Mouse (Mus musculus): ENCODE results near the gene Nsun7. TPM values are rescaled to one million over a fixed set of nuclear protein-coding genes. Genes with fewer than 3 reads are reported as not detected.
A peak's percentile ranks its signal among the peaks of the same experiment; 100 is the strongest.
"Not testable (repeated sequence)": the region's sequence is repeated elsewhere in the genome, so short reads cannot be mapped to it uniquely, and the experiment has no call there.

Nsun7 gene
- polyA plus RNA-seq, 1 experiment from 2014 or later = 0.26 TPM

DNA sequence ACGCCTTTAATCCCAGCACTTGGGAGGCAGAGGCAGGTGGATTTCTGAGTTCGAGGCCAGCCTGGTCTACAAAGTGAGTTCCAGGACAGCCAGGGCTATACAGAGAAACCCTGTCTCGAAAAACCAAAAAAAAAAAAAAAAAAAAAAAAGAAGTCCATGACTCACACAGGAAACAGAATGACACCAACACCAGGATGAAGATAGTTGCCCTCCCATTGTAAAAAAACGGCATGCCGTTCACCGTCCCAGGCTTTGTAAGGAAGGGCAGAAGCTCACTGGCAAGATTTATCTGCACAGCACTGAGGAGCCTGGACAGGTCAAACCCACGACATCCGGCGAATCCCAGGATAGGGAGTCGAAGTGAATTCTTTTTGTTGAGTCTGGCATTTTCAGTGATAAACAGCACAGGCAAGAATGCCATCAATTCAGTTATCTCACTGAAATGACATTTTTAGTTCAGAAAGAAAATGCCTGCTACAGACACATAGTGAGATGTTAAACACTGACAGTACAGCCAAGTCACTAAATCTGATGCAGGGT lies 13.7 kb upstream of the Nsun7 start:
- no peaks in the 10 kb centered on the region for H3K36me3 ChIP-seq
- no peak overlapping the region for H3K4me3 ChIP-seq
- no peaks in the 10 kb centered on the region for H3K9me3 ChIP-seq (replicated peaks)
- H3K4me1 ChIP-seq = peaks cover 18% of the 10 kb centered on the region
- WGBS = 93% methylated on average over 9 of the region's 10 CpGs
- no peak for DNase-seq (ENCODE audit: low spot score)
- no peak overlapping the region for H3K27ac ChIP-seq (replicated peaks)
- no peaks in the 10 kb centered on the region for H3K27me3 ChIP-seq (ENCODE audit: low read depth, poor library complexity, severe bottlenecking)

DNA sequence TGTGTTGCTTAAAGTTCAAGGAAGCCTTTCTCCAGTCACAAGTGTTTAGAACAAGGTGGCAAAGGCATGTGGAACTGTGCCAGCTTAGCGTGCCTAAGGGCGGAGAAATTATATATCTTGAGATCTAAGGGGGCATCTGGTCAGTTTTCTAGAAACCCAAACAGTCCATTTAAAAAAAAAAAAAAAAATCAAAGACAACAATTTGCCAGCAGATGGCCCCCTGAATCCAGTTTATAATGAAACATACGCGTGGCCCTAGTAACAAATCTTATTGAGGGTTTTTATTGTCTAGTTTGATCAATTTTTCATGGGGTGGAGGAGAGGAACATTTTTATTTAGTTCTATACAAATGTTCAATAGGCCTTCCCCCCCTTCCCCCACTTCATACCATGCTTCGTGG lies 6.5 kb upstream of the Nsun7 start:
- Histone ChIP-seq H3K4me1 (no peaks in the 10 kb centered on the region), H3K4me3 (no peak overlapping the region), H3K27ac (replicated peaks) (no peak overlapping the region), H3K36me3 (no peaks in the 10 kb centered on the region), H3K27me3 (ENCODE audit: low read depth, poor library complexity, severe bottlenecking) (no peaks in the 10 kb centered on the region), H3K9me3 (replicated peaks) (no peaks in the 10 kb centered on the region)
- 80% methylated on average over 5 of the region's 5 CpGs for WGBS
- DNase-seq (ENCODE audit: low spot score) = no peak

DNA sequence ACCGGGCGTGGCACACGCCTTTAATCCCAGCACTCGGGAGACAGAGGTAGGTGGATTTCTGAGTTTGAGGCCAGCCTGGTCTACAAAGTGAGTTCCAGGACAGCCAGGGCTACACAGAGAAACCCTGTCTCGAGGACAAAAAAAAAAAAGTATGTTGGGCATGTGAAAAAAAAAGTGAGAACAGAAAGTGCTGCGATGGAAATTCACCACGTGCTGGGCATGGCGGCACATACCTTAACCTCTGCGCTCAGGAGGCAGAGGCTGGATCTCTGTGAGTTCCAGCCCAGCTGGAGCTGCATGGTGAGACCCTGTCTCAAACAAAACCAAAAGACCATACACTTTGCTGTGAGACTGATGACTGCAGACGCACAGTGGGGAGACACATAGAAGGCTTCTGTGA lies 4.7 kb upstream of the Nsun7 start:
- H3K36me3 ChIP-seq = no peaks in the 10 kb centered on the region
- 86% methylated on average over 10 of the region's 10 CpGs for WGBS
- no peak overlapping the region for H3K4me3 ChIP-seq
- H3K27ac ChIP-seq (replicated peaks) = no peak overlapping the region
- H3K4me1 ChIP-seq = peaks cover 14% of the 10 kb centered on the region
- H3K9me3 ChIP-seq (replicated peaks) = no peaks in the 10 kb centered on the region
- no peak for DNase-seq (ENCODE audit: low spot score)
- peaks cover 5% of the 10 kb centered on the region; the same call in 1 of the 2 replicates for H3K27me3 ChIP-seq (ENCODE audit: low read depth, poor library complexity, severe bottlenecking)

DNA sequence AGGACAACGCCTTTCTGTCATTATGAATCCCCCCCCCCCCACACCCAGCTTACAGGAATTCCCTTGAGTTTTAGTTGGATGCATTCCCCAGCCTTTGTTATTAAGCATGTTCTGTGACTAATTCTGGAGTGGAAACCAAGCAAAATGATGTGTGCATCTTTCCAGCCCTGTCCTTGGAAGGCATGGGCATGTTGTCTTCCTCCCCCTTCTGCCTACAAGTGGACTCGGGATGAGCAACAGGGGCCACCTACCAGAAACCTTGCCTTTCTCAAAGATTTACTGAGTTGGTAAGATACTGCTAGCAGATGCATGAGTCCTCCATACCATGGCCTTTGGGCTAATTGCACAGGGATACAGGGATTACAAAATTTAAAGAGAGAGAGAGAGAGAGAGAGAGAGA lies 697 bp upstream of the Nsun7 start:
- peaks cover 15% of the 10 kb centered on the region for H3K4me1 ChIP-seq
- H3K36me3 ChIP-seq = no peaks in the 10 kb centered on the region
- DNase-seq (ENCODE audit: low spot score) = no peak
- WGBS = 76% methylated on average over 2 of the region's 2 CpGs
- H3K27me3 ChIP-seq (ENCODE audit: low read depth, poor library complexity, severe bottlenecking) = peaks cover 21% of the 10 kb centered on the region
- no peaks in the 10 kb centered on the region for H3K9me3 ChIP-seq (replicated peaks)
- H3K27ac ChIP-seq (replicated peaks) = no peak overlapping the region
- H3K4me3 ChIP-seq = no peak overlapping the region

DNA sequence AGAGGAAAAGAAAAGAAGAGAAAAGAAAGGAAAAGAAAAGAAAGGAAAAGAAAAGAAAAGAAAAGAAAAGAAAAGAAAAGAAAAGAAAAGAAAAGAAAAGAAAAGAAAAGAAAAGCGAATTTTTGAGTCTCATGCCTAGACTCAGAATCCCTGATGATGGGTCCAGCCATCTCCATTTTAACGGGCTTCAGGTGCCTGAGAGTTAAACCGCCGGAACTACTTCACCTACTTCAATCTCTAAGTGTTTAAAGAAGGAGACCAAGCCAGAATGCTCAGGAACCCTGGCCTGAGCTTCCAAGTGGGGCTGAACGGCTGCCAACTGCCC lies 304 bp upstream of the Nsun7 start:
- not testable (repeated sequence) for H3K9me3 ChIP-seq (replicated peaks); H3K36me3 ChIP-seq; DNase-seq (ENCODE audit: low spot score)
- WGBS = 5% methylated on average over 5 of the region's 5 CpGs
- peaks cover 15% of the 10 kb centered on the region for H3K4me1 ChIP-seq
- peaks cover 21% of the 10 kb centered on the region for H3K27me3 ChIP-seq (ENCODE audit: low read depth, poor library complexity, severe bottlenecking)
- H3K4me3 ChIP-seq = peak overlapping the region; percentile 68
- H3K27ac ChIP-seq (replicated peaks) = peak overlapping the region; percentile 83

DNA sequence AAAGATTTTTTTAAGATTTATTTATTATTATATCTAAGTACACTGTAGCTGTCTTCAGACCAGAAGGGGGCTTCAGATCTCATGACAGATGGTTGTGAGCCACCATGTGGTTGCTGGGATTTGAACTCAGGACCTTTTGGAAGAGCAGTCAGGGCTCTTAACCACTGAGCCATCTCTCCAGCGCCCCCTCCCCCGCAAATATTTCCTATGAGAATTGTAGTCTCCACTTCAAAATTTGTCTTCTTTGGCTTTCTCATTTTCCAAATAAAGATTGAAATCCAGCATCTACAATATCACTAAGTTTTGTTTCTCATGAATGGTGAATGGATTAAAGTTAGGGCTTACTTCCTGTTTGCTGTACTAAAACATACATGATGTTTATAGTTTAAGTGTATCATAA lies 2.8 kb downstream of the Nsun7 start:
- Histone ChIP-seq H3K4me3 (no peak overlapping the region), H3K9me3 (replicated peaks) (no peaks in the 10 kb centered on the region), H3K36me3 (no peaks in the 10 kb centered on the region), H3K4me1 (peaks cover 15% of the 10 kb centered on the region), H3K27me3 (ENCODE audit: low read depth, poor library complexity, severe bottlenecking) (peaks cover 21% of the 10 kb centered on the region), H3K27ac (replicated peaks) (no peak overlapping the region)
- DNase-seq (ENCODE audit: low spot score) = no peak
- WGBS = 84% methylated on average over 2 of the region's 2 CpGs

DNA sequence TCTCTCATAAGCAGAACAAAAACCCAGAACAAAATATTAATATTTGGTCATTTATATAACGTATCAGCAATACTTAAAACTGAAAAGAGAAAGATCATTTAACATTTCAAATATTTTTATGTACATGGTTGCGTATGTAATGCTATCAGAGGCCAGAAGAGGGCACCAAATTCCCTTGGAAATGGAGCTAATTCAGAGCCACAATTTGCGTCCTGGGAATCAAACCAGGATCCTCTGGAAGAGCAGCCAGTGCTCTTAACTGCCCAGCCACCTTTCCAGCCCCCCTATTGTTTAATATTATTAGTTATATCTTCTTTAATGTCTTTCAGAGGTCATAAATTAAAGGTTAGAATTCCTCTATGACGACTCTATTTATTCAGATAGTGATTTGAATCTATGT lies 3.7 kb downstream of the Nsun7 start:
- H3K27me3 ChIP-seq (ENCODE audit: low read depth, poor library complexity, severe bottlenecking) = peaks cover 21% of the 10 kb centered on the region
- WGBS = 29% methylated on average over 4 of the region's 4 CpGs

DNA sequence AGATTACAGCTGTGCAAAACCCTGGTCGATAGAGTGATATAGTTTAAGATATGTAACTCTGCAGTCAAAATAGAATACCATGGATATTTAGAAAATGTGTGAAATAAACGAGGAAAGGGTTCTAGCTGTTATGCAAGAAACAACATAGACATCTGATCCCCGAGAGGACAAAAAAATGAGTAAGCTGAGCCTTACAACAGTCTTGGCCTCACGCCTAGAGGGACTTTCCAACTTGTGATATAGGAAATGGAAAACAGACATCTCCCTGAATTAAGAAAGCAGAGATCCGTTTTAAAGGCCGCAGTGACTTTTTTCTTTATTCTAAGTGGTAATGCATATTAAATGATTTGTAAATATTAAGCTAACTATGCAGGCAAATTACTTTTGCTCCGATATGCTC lies 9.9 kb downstream of the Nsun7 start:
- no peaks in the 10 kb centered on the region for H3K9me3 ChIP-seq (replicated peaks)
- H3K4me3 ChIP-seq = no peak overlapping the region
- no peak overlapping the region for H3K27ac ChIP-seq (replicated peaks)
- H3K27me3 ChIP-seq (ENCODE audit: low read depth, poor library complexity, severe bottlenecking) = no peaks in the 10 kb centered on the region
- no peaks in the 10 kb centered on the region for H3K36me3 ChIP-seq
- DNase-seq (ENCODE audit: low spot score) = no peak
- no peaks in the 10 kb centered on the region for H3K4me1 ChIP-seq
- WGBS = 91% methylated on average over 7 of the region's 7 CpGs

More for the DNA sequence above, 3.7 kb downstream of the Nsun7 start:
- peak; percentile 22 for DNase-seq (ENCODE audit: low spot score)
- no peak overlapping the region for H3K4me3 ChIP-seq
- H3K9me3 ChIP-seq (replicated peaks) = no peaks in the 10 kb centered on the region
- H3K27ac ChIP-seq (replicated peaks) = no peak overlapping the region
- no peaks in the 10 kb centered on the region for H3K36me3 ChIP-seq
- H3K4me1 ChIP-seq = peaks cover 15% of the 10 kb centered on the region

DNA sequence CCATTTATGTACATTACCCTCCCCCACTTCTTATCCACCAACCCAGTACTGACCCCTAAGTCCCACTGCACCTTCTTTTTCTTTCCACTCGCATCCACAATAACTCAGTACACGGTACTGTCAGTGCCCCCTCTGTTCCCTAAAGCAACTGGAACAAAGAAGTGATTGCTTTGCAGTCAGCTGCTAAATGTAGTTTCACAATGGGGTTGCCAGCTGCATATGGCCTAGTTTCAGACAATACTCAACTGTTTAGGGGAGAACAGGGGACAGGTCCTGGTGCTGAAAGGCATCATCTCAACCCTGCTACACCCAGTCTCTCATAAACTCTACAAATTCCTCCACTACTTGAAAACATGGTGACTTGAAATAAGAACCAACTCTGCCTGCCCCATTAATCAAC lies 11.4 kb downstream of the Nsun7 start:
- H3K9me3 ChIP-seq (replicated peaks) = no peaks in the 10 kb centered on the region
- H3K4me3 ChIP-seq = no peak overlapping the region
- no peak overlapping the region for H3K27ac ChIP-seq (replicated peaks)
- H3K27me3 ChIP-seq (ENCODE audit: low read depth, poor library complexity, severe bottlenecking) = no peaks in the 10 kb centered on the region
- H3K4me1 ChIP-seq = no peaks in the 10 kb centered on the region
- DNase-seq (ENCODE audit: low spot score) = no peak
- no peaks in the 10 kb centered on the region for H3K36me3 ChIP-seq
- WGBS = 73% methylated on average over 2 of the region's 2 CpGs

DNA sequence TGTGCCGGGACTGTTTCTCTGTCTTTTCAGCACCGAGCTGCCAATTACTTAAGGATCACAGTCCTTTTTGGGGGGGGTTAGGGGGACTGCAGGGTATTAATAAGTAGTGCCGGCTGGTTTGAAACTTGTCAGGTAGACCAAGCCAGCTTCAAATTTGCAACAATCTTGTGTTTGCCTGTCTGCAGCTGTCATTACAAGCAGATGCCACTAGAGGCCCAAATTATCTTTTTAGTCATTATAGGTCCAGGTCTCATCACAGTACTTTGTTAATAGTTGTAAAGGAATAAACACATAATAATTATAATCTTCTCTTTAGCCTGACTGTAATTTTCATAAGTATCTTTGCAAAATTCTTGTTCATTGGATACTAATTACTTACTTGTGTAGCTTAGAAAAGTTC lies 14.7 kb downstream of the Nsun7 start:
- Histone ChIP-seq H3K27me3 (ENCODE audit: low read depth, poor library complexity, severe bottlenecking) (no peaks in the 10 kb centered on the region), H3K9me3 (replicated peaks) (no peaks in the 10 kb centered on the region), H3K4me3 (no peak overlapping the region), H3K27ac (replicated peaks) (no peak overlapping the region), H3K4me1 (no peaks in the 10 kb centered on the region), H3K36me3 (no peaks in the 10 kb centered on the region)
- no peak for DNase-seq (ENCODE audit: low spot score)
- 75% methylated on average over 3 of the region's 3 CpGs for WGBS

DNA sequence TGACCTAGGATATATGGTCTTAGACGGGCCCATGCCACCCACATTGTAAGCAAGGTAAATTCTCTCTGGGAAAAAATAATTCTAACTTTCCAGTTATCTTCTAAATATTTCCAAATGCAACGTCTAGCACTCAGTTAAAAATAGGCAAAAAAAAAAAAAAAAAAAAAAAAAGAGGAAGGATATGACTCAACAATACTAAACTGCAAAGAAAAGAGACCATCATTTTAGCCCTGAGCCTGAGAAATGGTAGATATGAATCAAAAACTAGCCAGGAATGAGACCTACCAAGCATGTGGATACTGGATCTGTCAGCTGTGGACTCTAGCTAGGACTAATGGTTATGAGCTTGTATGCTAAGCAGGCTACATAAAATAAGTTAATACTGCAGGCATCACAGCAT lies 20.0 kb downstream of the Nsun7 start:
- Histone ChIP-seq H3K27me3 (ENCODE audit: low read depth, poor library complexity, severe bottlenecking) (no peaks in the 10 kb centered on the region), H3K4me1 (no peaks in the 10 kb centered on the region), H3K27ac (replicated peaks) (no peak overlapping the region), H3K4me3 (no peak overlapping the region), H3K36me3 (no peaks in the 10 kb centered on the region), H3K9me3 (replicated peaks) (no peaks in the 10 kb centered on the region)
- DNase-seq (ENCODE audit: low spot score) = no peak
- WGBS = 84% methylated on average over 2 of the region's 2 CpGs

DNA sequence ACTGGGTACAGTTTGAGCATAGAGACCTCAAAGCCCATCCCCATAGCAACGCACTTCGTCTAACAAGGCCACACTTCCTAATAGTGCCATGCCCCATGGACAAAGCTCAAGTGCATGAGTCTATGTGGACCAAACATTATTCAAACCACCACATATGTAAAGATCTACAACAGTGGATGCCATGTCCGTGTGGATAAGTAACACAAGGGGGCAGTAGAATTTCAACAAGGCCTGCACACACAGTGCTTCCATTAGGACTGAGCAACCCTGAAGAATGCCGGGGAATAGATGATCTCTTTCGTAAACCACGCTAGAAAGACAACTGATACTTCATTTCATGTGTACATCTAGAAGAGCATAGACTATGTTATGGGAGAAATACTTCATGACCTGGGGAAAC lies 21.0 kb downstream of the Nsun7 start:
- Histone ChIP-seq H3K4me1 (no peaks in the 10 kb centered on the region), H3K9me3 (replicated peaks) (no peaks in the 10 kb centered on the region), H3K4me3 (no peak overlapping the region), H3K27ac (replicated peaks) (no peak overlapping the region), H3K36me3 (no peaks in the 10 kb centered on the region), H3K27me3 (ENCODE audit: low read depth, poor library complexity, severe bottlenecking) (no peaks in the 10 kb centered on the region)
- 72% methylated on average over 6 of the region's 6 CpGs for WGBS
- no peak for DNase-seq (ENCODE audit: low spot score)

DNA sequence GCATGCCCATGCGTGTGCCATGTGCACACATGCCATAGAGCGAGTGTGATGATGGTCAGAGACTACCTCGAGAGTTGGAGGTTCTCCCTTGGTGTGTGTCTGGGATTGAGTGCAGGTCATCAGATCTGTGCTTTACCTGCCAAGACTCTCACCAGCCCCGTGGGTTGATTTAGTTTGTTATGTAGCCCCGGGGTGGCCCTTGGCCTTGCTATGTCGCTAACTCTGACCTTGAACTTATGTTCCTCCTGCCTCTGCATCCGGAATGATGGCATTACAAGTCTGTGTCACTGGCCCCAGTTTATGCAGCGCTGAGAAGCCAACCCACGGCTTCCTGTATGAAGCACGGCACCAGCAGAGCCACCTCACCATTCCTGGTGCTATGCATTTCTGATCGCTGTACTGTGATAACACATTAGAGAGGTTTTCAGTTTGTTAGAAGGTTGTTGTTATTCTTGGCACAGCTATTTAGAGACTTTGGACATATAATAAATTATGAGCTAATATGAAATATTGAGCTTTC lies 34.5 kb downstream of the Nsun7 start:
- DNase-seq (ENCODE audit: low spot score) = no peak
- Histone ChIP-seq H3K36me3 (no peaks in the 10 kb centered on the region), H3K4me1 (no peaks in the 10 kb centered on the region), H3K27me3 (ENCODE audit: low read depth, poor library complexity, severe bottlenecking) (no peaks in the 10 kb centered on the region), H3K4me3 (no peak overlapping the region), H3K27ac (replicated peaks) (no peak overlapping the region), H3K9me3 (replicated peaks) (peaks cover 10% of the 10 kb centered on the region)
- WGBS = 90% methylated on average over 11 of the region's 11 CpGs

DNA sequence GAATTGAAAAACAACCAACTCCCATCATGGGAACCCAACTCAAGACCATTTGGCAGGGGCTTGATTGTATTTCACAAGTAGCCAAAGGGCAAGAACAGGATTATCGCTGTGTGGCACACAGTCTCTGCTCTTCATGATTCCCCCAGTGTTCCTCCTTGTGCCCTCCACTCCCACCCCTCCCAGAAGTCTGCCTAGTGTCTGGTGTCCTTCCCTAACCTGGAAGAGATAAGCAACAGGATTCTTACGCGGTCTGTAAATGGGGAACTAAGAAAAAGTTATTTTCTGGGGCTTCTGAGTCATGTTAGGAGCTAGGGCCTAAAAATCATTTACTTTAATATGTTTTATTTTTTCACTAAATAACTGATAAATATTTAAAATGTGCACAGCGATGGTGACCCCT lies 35.3 kb downstream of the Nsun7 start:
- Histone ChIP-seq H3K4me1 (no peaks in the 10 kb centered on the region), H3K27me3 (ENCODE audit: low read depth, poor library complexity, severe bottlenecking) (no peaks in the 10 kb centered on the region), H3K4me3 (no peak overlapping the region), H3K27ac (replicated peaks) (no peak overlapping the region), H3K36me3 (no peaks in the 10 kb centered on the region), H3K9me3 (replicated peaks) (peaks cover 9% of the 10 kb centered on the region)
- 95% methylated on average over 4 of the region's 4 CpGs for WGBS
- no peak for DNase-seq (ENCODE audit: low spot score)
